Mouse (Mus musculus) adrenal gland, adult 8-10 months (tissue): ENCODE measurements around the gene Fgfr2. TPM values are rescaled to one million over a fixed set of nuclear protein-coding genes. Genes with fewer than 3 reads are reported as not detected.

Source experiments
- DNase-seq: peaks from one replicate; pipeline ENCODE4 v3.0.0; 2022
- total RNA-seq, 4 experiments: library from RNA; stranded (reverse); gene quantifications; 2 replicates each; pipeline ENCODE4 v1.2.4; 2022

The Fgfr2 gene
- total RNA-seq, 4 experiments from 2014 or later, result 193 to 471 (median 262) TPM

- no peak for DNase-seq
These were observed 2349.1 kb downstream of the Fgfr2 start, which contains the start of gene Btbd16 for GRCm38 (mm10) chr7:130773914-130774630. Gene Btbd16 (plus strand): TSS chr7:130774069.

GRCm38 (mm10) chr7:130773171-130773830 is 2349.8 kb downstream of the Fgfr2 start:
- no peak for DNase-seq

- peak; percentile 67 for DNase-seq
These were observed 2352.4 kb downstream of the Fgfr2 start for GRCm38 (mm10) chr7:130770707-130771106.

- no peak for DNase-seq
These were observed 2355.0 kb downstream of the Fgfr2 start for GRCm38 (mm10) chr7:130768151-130768550.

GRCm38 (mm10) chr7:130766411-130767170 is 2356.6 kb downstream of the Fgfr2 start:
- DNase-seq, result no peak

GRCm38 (mm10) chr7:130764160-130764559 is 2359.0 kb downstream of the Fgfr2 start:
- DNase-seq, result no peak

GRCm38 (mm10) chr7:130762071-130762897 is 2360.9 kb downstream of the Fgfr2 start:
- peak; percentile 50 for DNase-seq

- DNase-seq, result no peak
These were observed 2365.8 kb downstream of the Fgfr2 start for GRCm38 (mm10) chr7:130757326-130757865.

GRCm38 (mm10) chr7:130756343-130756835 is 2366.8 kb downstream of the Fgfr2 start:
- no peak for DNase-seq

GRCm38 (mm10) chr7:130754790-130755189 is 2368.4 kb downstream of the Fgfr2 start:
- no peak for DNase-seq

- no peak for DNase-seq
These were observed 2371.5 kb downstream of the Fgfr2 start for GRCm38 (mm10) chr7:130751678-130752077.

- DNase-seq, result no peak
These were observed 2372.2 kb downstream of the Fgfr2 start for GRCm38 (mm10) chr7:130750752-130751490.

- no peak for DNase-seq
These were observed 2374.0 kb downstream of the Fgfr2 start for GRCm38 (mm10) chr7:130749165-130749564.

- DNase-seq, result no peak
These were observed 2379.7 kb downstream of the Fgfr2 start for GRCm38 (mm10) chr7:130743239-130744025.

GRCm38 (mm10) chr7:130741099-130741498 is 2382.1 kb downstream of the Fgfr2 start:
- DNase-seq, result no peak

GRCm38 (mm10) chr7:130734195-130734787 is 2388.9 kb downstream of the Fgfr2 start:
- DNase-seq, result no peak

GRCm38 (mm10) chr7:130733423-130733822 is 2389.7 kb downstream of the Fgfr2 start:
- DNase-seq, result no peak

GRCm38 (mm10) chr7:130732908-130733307 is 2390.2 kb downstream of the Fgfr2 start:
- no peak for DNase-seq

GRCm38 (mm10) chr7:130731792-130732191 is 2391.4 kb downstream of the Fgfr2 start:
- DNase-seq, result no peak

- no peak for DNase-seq
These were observed 2395.6 kb downstream of the Fgfr2 start for GRCm38 (mm10) chr7:130727560-130727959.
